Mouse (Mus musculus): Measurements from ENCODE around the gene Il1f9.
"Not testable (repeated sequence)": the region's sequence is repeated elsewhere in the genome, so short reads cannot be mapped to it uniquely, and the experiment has no call there.

Il1f9 gene

GRCm38 (mm10) chr2:24186176-24186575 lies at the start of gene Il1f9:
Il1f9 (plus strand) TSS chr2:24186476.
- no peak for DNase-seq (ENCODE audit: low spot score)

- no peak for DNase-seq (ENCODE audit: low spot score)
Observed at GRCm38 (mm10) chr2:24152861-24153260, 33.4 kb upstream of the Il1f9 start, which contains the start of gene Il1f8. Il1f8 (plus strand) TSS chr2:24153161.

GRCm38 (mm10) chr2:24181683-24182331 lies 4.5 kb upstream of the Il1f9 start:
- DNase-seq (ENCODE audit: low spot score): peak; percentile 78

- DNase-seq (ENCODE audit: low spot score): not testable (repeated sequence)
Observed at GRCm38 (mm10) chr2:24182423-24183147, 3.7 kb upstream of the Il1f9 start.

- DNase-seq (ENCODE audit: low spot score): not testable (repeated sequence)
Observed at GRCm38 (mm10) chr2:24184092-24184491, 2.2 kb upstream of the Il1f9 start.

- no peak for DNase-seq (ENCODE audit: low spot score)
Observed at GRCm38 (mm10) chr2:24187585-24187984, 1.3 kb downstream of the Il1f9 start.

- DNase-seq (ENCODE audit: low spot score): no peak
Observed at GRCm38 (mm10) chr2:24188189-24188588, 1.9 kb downstream of the Il1f9 start.

GRCm38 (mm10) chr2:24215118-24215517 lies 28.8 kb downstream of the Il1f9 start, which contains the start of gene Il1f6:
Il1f6 (plus strand) TSS chr2:24215418.
- no peak for DNase-seq (ENCODE audit: low spot score)

GRCm38 (mm10) chr2:24227191-24227590 lies 40.9 kb downstream of the Il1f9 start:
- DNase-seq (ENCODE audit: low spot score): no peak
